Mouse (Mus musculus) stomach, embryonic 16.5 days (tissue): ENCODE measurements around the gene Wrb. TPM values are rescaled to one million over a fixed set of nuclear protein-coding genes. Genes with fewer than 3 reads are reported as not detected.

Experiments used
- ATAC-seq: fragments of 200-750 bp; cut with Nextera tagmentation; 2 replicates; pipeline ENCODE4 v1.8.0; 2017; ENCODE audit warnings: moderate number of reproducible peaks, moderate TSS enrichment; ENCODE audit not compliant: insufficient read depth, low FRiP score
- H3K27ac ChIP-seq: fragments of 300-500 bp; sonication (generic); 2 replicates; pipeline ENCODE4 v1.5.1; 2014; ENCODE audit warnings: low read length
- H3K27me3 ChIP-seq: fragments of 300-500 bp; sonication (generic); 2 replicates; pipeline ENCODE4 v1.6.1; 2014; ENCODE audit warnings: low read length, control low read depth, mixed read lengths; ENCODE audit not compliant: control insufficient read depth, insufficient read depth
- H3K36me3 ChIP-seq: fragments of 300-500 bp; sonication (generic); 2 replicates; pipeline ENCODE4 v1.6.1; 2014; ENCODE audit warnings: low read length; ENCODE audit not compliant: control insufficient read depth, insufficient read depth
- H3K4me1 ChIP-seq: fragments of 300-500 bp; sonication (generic); 2 replicates; pipeline ENCODE4 v1.6.1; 2014; ENCODE audit warnings: low read length, control low read depth, mixed read lengths; ENCODE audit not compliant: control insufficient read depth, insufficient read depth
- H3K4me2 ChIP-seq: fragments of 300-500 bp; sonication (generic); 2 replicates; pipeline ENCODE4 v1.6.1; 2014; ENCODE audit warnings: low read depth, low read length, mixed read lengths
- H3K4me3 ChIP-seq: fragments of 300-500 bp; sonication (generic); replicated peaks from 2 replicates; pipeline ENCODE4 v1.5.1; 2014; ENCODE audit warnings: mild to moderate bottlenecking, low read length
- H3K9ac ChIP-seq: fragments of 300-500 bp; sonication (generic); 2 replicates; pipeline ENCODE4 v1.6.1; 2014; ENCODE audit warnings: low read length
- H3K9me3 ChIP-seq: fragments of 300-500 bp; sonication (generic); replicated peaks from 2 replicates; pipeline ENCODE4 v1.6.1; 2016; ENCODE audit warnings: low read length, control low read depth; ENCODE audit not compliant: control insufficient read depth
- WGBS: fragments of 180-500 bp; shearing (Covaris S2); extraction: QIAGEN DNeasy Blood & Tissue Kit; methylation state at CpG from one replicate; pipeline ENCODE4 v1.1.7; 2014; 5-methylcytosine and 5-hydroxymethylcytosine counted together
- polyA plus RNA-seq: library from polyadenylated mRNA; unstranded; fragments of >200 nt; fragmentation: Nextera tagmentation; extraction: Ambion mirVana; gene quantifications from 2 replicates; pipeline ENCODE4 v1.2.1, GENCODE M21; 2015

Wrb gene
- polyA plus RNA-seq, 1 experiment from 2014 or later = 55.4 TPM

GRCm38 (mm10) chr16:96151551-96151950 lies 6.3 kb downstream of the Wrb start:
- Histone ChIP-seq H3K4me1 (peaks cover 20% of the 10 kb centered on the region), H3K4me2 (no peak overlapping the region), H3K9me3 (no peaks in the 10 kb centered on the region), H3K4me3 (no peak overlapping the region), H3K36me3 (no peaks in the 10 kb centered on the region), H3K9ac (peak overlapping the region; percentile 38; the same call in 1 of the 2 replicates), H3K27ac (peak overlapping the region; percentile 60; the same call in 1 of the 2 replicates), H3K27me3 (no peaks in the 10 kb centered on the region)
- WGBS = 14% methylated on average over 9 of the region's 9 CpGs
- peak; percentile 53 for ATAC-seq

GRCm38 (mm10) chr16:96154476-96154875 lies 9.3 kb downstream of the Wrb start:
- no peak for ATAC-seq
- peak overlapping the region; percentile 87; the same call in 1 of the 2 replicates for H3K27ac ChIP-seq
- 83% methylated on average over 2 of the region's 2 CpGs for WGBS

GRCm38 (mm10) chr16:96156019-96156418 lies 10.8 kb downstream of the Wrb start:
- no peak overlapping the region for H3K9ac ChIP-seq
- H3K36me3 ChIP-seq = no peaks in the 10 kb centered on the region
- no peaks in the 10 kb centered on the region for H3K27me3 ChIP-seq
- peak overlapping the region; percentile 87 for H3K27ac ChIP-seq
- H3K4me1 ChIP-seq = peaks cover 15% of the 10 kb centered on the region
- H3K9me3 ChIP-seq = no peaks in the 10 kb centered on the region
- no peak for ATAC-seq
- H3K4me2 ChIP-seq = no peak overlapping the region
- no peak overlapping the region for H3K4me3 ChIP-seq
- WGBS = 78% methylated on average over 8 of the region's 8 CpGs

More at GRCm38 (mm10) chr16:96154476-96154875, 9.3 kb downstream of the Wrb start:
- no peaks in the 10 kb centered on the region for H3K9me3 ChIP-seq
- no peaks in the 10 kb centered on the region for H3K36me3 ChIP-seq
- no peak overlapping the region for H3K4me3 ChIP-seq
- H3K27me3 ChIP-seq = no peaks in the 10 kb centered on the region
- H3K4me1 ChIP-seq = peaks cover 20% of the 10 kb centered on the region
- H3K9ac ChIP-seq = no peak overlapping the region
- no peak overlapping the region for H3K4me2 ChIP-seq

GRCm38 (mm10) chr16:96157171-96157570 lies 12.0 kb downstream of the Wrb start:
- no peak overlapping the region for H3K9ac ChIP-seq
- no peaks in the 10 kb centered on the region for H3K9me3 ChIP-seq
- H3K4me3 ChIP-seq = no peak overlapping the region
- 0 out of 2 replicates have a peak overlapping the region, but pooled peaks have one; percentile 49 for H3K27ac ChIP-seq
- WGBS = 91% methylated on average over 11 of the region's 11 CpGs
- no peak for ATAC-seq
- H3K27me3 ChIP-seq = no peaks in the 10 kb centered on the region
- peaks cover 7% of the 10 kb centered on the region for H3K4me1 ChIP-seq
- H3K36me3 ChIP-seq = no peaks in the 10 kb centered on the region
- H3K4me2 ChIP-seq = no peak overlapping the region

GRCm38 (mm10) chr16:96158511-96159080 lies 13.4 kb downstream of the Wrb start:
- H3K36me3 ChIP-seq = no peaks in the 10 kb centered on the region
- H3K4me3 ChIP-seq = peak overlapping the region; percentile 61
- 55% methylated on average over 12 of the region's 12 CpGs for WGBS
- H3K9ac ChIP-seq = peak overlapping the region; percentile 92
- H3K9me3 ChIP-seq = no peaks in the 10 kb centered on the region
- H3K4me1 ChIP-seq = peaks cover 7% of the 10 kb centered on the region
- no peaks in the 10 kb centered on the region for H3K27me3 ChIP-seq
- no peak for ATAC-seq
- H3K4me2 ChIP-seq = peak overlapping the region; percentile 98
- H3K27ac ChIP-seq = peak overlapping the region; percentile 12; the same call in 1 of the 2 replicates

- Histone ChIP-seq H3K27ac (peak overlapping the region; percentile 75), H3K9me3 (no peaks in the 10 kb centered on the region), H3K36me3 (no peaks in the 10 kb centered on the region), H3K4me3 (peak overlapping the region; percentile 61), H3K9ac (peak overlapping the region; percentile 92), H3K4me1 (peaks cover 7% of the 10 kb centered on the region), H3K4me2 (peak overlapping the region; percentile 98), H3K27me3 (no peaks in the 10 kb centered on the region)
- ATAC-seq = peak; percentile 77
- under 1% methylated on average over 65 of the region's 67 CpGs for WGBS
Measured at GRCm38 (mm10) chr16:96159091-96159731, 14.0 kb downstream of the Wrb start.

- WGBS = 82% methylated on average over 20 of the region's 20 CpGs
Measured at GRCm38 (mm10) chr16:96159794-96160346, 14.7 kb downstream of the Wrb start.

GRCm38 (mm10) chr16:96160927-96161326 lies 15.7 kb downstream of the Wrb start:
- no peak for ATAC-seq
- 61% methylated on average over 1 of the region's 1 CpGs for WGBS

More at GRCm38 (mm10) chr16:96159794-96160346, 14.7 kb downstream of the Wrb start:
- Histone ChIP-seq H3K9ac (peak overlapping the region; percentile 92), H3K27me3 (no peaks in the 10 kb centered on the region), H3K9me3 (no peaks in the 10 kb centered on the region), H3K4me2 (peak overlapping the region; percentile 98), H3K36me3 (no peaks in the 10 kb centered on the region), H3K27ac (peak overlapping the region; percentile 75), H3K4me3 (peak overlapping the region; percentile 61), H3K4me1 (peaks cover 7% of the 10 kb centered on the region)
- ATAC-seq = no peak

GRCm38 (mm10) chr16:96161336-96161735 lies 16.1 kb downstream of the Wrb start:
- H3K27ac ChIP-seq = no peak overlapping the region
- H3K9ac ChIP-seq = no peak overlapping the region
- no peak for ATAC-seq

More at GRCm38 (mm10) chr16:96160927-96161326, 15.7 kb downstream of the Wrb start:
- no peak overlapping the region for H3K4me3 ChIP-seq
- H3K4me2 ChIP-seq = no peak overlapping the region
- no peaks in the 10 kb centered on the region for H3K36me3 ChIP-seq
- no peaks in the 10 kb centered on the region for H3K9me3 ChIP-seq
- H3K27ac ChIP-seq = no peak overlapping the region
- no peak overlapping the region for H3K9ac ChIP-seq
- H3K4me1 ChIP-seq = peaks cover 7% of the 10 kb centered on the region
- H3K27me3 ChIP-seq = no peaks in the 10 kb centered on the region

More at GRCm38 (mm10) chr16:96161336-96161735, 16.1 kb downstream of the Wrb start:
- no peak overlapping the region for H3K4me2 ChIP-seq
- H3K27me3 ChIP-seq = no peaks in the 10 kb centered on the region
- WGBS = 88% methylated on average over 4 of the region's 4 CpGs
- H3K4me1 ChIP-seq = peaks cover 7% of the 10 kb centered on the region
- no peaks in the 10 kb centered on the region for H3K9me3 ChIP-seq
- H3K36me3 ChIP-seq = no peaks in the 10 kb centered on the region
- H3K4me3 ChIP-seq = no peak overlapping the region
